Mouse (Mus musculus) cortical plate, adult 2 months (tissue): ENCODE measurements around the gene Fam193a.

ENCODE experiments used
- CTCF ChIP-seq: fragments of 200-500 bp; IDR thresholded peaks from 2 replicates; pipeline ENCODE4 v1.5.1; 2011; ENCODE audit warnings: mild to moderate bottlenecking, control low read depth, low read length; ENCODE audit not compliant: insufficient read depth; ENCODE audit errors: extremely low read depth
- POLR2A ChIP-seq: fragments of 200-500 bp; IDR thresholded peaks from 2 replicates; pipeline ENCODE4 v1.6.1; 2011; ENCODE audit warnings: mild to moderate bottlenecking, low read length, control low read depth; ENCODE audit not compliant: insufficient read depth; ENCODE audit errors: extremely low read depth

DNA sequence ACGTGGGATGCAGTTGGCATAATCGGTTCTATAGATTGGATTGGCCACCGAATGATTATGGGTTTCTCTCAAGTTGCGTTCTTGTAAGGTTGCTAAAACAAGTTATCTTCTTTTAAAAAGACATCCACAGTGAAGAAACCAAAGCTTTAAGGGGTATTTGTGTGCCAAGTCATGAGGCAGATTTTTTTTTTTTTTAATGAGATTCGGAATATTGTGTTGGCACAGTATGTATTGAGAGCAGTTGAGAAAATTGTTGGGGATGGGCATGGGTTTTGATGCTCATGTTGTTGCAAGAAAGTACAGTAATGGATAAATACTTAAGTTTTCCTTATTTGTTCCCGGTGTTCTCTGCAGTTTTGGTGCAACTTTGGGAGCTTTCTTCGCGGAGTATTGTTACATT, 1.1 kb downstream of the Fam193a start:
- TF ChIP-seq CTCF = no peak
- TF ChIP-seq POLR2A = no peak
